Mouse (Mus musculus) monocyte, adult 2 months (primary cell): ENCODE measurements around the gene Nxt1.

Experiments
- DNase-seq, 2 experiments: peaks; one replicate each; pipeline ENCODE4 v3.0.0; 2022; ENCODE audit warnings: low spot score in 2 of 2, low read depth in 1 of 2

Gene Nxt1

DNA sequence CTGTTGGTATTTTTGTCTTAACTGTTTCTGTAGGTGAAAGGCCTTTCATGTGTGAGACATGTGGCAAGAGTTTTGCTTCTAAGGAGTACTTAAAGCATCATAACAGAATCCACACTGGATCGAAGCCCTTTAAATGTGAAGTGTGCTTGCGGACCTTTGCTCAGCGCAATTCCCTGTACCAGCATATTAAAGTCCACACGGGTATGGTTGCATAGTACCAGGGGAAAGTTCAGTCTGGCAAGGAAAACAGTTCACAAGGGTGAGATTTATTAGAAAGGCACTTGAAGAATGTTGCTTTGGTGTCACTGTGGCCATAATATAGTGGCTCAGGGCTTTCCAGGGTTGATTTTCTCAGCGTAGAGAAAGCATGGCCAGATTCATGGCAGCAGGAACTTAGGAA, 15.6 kb downstream of the Nxt1 start:
- DNase-seq, result no peak

DNA sequence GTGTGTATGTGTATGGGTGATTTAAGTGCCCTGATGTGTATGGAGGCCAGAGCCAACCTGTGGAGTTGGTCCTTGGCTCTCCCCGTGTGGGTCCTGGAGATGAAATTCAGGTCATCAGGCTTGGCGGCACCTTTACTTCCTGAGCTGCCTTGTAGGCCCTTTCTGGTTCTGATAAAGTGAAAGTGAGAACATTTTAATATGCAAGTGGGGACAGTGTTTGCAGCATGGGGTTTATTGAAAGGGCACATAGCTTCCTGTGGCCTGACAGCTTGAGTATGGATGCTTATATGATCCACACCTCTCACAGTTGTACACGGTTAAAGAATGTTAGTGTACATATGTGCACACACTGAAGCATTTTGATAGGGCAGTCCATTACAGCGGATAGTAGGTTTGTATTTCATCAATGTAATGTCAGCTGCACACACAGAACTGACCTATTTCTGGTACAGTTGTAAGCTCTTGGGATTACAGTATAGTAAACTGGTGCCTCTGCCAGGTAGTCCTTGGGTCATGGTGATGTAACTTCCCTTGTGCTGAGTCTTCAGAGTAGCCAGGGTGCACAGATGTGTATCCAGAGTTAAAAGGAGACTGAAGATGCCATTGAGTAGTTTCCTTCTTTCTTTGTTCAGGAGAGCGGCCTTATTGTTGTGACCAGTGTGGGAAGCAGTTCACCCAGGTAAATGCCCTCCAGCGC, 17.2 kb downstream of the Nxt1 start:
- no peak for DNase-seq

DNA sequence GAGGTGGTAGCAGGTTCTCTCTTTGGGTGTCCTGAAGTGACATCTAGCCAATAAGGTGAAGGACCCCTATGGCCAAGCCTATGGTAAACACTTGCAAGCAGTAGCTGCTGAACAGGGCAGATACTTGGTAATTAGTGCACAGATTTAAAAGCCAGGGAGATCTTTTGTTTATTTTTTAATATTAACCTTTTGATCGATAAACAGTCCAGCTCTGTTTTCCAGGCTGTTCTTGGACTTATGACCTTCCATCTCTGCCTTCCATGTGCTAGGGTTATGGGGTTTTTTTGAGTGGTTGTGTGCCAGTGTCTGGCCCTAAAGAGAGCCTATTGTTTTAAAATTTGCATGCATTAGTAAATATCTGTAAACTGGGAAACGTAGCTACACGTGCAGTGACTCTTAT, 17.9 kb downstream of the Nxt1 start:
- no peak for DNase-seq

DNA sequence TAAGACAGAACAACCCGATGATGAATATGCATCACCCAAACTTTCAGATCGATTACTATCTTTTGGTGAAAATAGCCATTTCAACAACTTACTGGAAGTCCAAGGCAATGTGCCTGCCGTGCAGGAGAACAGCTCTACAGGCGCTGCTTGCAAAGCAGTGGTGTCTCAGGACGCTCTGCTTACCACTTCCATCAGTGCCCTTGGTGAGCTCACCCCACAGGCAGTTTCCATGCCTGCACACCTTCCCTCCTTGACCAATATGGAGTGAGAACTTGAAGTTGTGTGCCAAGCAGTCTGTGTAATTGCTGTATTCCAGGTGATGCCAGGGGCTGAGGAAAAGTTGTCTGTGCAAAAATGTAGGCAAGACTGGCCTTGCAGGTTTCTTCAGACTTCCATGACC, 18.4 kb downstream of the Nxt1 start:
- DNase-seq, result no peak

DNA sequence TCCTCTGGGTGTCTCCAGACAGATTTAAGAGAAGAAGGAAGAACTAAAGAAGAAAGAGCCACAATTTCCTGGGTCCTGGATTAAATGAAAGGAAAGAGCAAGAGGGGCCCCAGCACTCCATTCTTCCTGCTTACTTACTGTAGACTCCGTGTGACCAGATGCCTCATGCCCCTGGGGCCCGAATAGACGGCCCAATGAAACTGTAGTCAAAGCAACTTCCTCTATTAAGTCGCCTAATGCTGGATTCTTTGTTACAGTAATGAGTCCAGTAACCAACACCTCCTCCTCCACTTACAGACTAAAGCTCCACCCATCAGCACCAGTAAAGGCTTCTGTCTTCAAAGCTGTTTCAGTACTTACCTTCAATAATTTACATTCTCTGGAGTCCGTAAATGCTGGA, 26.2 kb downstream of the Nxt1 start:
- DNase-seq, result no peak

DNA sequence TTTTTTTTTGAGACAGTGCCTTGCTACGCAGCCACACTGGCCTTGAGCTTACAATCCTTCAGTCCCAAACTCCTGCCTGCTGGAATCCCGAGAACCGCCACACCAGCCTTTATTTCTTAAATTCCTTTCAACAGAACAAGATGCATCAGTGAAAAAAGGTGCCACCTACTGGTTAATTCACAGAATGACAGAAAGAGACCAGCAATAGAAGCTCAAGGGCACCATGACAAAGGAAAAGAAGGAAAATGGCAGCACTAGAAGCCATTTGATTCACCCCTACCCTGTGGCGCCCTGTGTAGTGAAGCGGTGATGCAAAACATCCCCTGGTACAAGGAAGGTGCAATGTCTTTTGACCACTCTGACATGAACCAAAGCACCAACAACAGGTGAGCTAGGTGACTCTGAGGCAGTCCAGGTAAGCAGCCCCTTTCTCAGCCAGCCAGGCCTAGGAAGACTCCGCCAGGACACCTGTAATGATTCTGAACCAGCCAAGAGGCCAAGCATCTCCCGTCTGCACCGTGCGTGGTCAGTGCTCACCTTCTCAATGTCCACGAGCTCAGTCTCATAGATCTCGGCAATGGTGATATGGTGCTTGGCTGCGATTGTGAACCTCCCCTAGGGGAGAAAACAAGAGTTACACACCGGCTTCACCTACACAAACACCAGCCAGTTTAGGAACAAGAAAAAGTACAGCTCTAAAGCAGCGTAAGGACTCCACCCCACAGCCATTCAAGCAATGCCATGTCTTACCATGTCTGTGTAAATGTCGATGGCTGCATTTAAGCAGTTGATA, 34.2 kb downstream of the Nxt1 start:
- DNase-seq, result no peak

DNA sequence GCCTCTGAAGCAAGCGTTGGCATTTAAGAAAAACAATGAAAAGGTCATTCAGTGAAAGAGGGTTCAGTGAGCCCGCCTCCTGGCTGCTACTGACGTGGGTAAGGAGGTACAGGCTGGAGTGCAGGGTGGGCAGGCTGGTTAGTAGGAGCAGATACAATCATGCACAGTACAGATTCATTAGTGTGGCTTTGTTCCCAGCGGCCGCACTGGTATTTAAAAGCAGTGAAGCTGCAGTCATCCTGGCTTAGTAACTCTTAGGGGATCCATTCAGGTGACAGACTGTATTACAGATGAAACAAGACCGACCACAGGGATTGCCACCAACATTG, 34.8 kb downstream of the Nxt1 start:
- DNase-seq, result no peak

DNA sequence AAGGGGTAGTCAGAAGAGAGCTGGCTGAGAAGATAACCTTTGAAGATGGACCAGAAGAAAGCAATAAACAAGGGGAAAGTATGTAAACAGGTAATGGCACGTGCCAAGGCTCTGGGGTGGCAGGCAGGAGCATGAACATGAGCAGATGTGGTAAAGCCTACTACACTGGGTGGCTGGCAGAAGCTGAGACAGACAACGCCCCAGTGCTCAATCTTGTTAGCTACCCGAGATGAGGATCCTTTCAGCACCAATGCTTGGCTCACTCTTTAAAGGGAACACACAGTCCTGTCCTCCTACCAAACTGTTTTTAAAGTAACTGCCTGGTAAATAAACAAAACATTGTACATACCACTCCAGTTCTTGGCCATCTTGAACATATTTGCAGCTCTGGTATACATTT, 39.9 kb downstream of the Nxt1 start:
- no peak for DNase-seq

DNA sequence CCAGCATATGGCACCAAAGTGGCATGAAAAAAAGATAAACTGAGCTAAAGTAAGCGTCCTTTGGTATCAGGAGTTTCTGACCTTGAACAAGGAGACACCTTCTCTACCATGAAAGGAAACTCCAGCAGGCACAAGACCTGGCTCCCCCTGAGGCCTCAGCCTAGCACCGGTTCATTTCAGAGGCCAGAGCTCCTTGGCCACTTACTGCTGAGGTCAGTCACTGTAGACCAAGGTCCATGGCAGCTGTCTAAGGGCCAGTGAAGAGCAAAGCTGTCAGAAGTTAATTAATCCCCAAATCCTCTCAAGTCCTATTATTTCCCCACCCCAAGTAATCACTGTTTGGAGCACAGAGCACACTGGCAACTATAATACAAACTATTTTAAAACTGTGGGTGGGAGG, 44.7 kb downstream of the Nxt1 start:
- no peak for DNase-seq

DNA sequence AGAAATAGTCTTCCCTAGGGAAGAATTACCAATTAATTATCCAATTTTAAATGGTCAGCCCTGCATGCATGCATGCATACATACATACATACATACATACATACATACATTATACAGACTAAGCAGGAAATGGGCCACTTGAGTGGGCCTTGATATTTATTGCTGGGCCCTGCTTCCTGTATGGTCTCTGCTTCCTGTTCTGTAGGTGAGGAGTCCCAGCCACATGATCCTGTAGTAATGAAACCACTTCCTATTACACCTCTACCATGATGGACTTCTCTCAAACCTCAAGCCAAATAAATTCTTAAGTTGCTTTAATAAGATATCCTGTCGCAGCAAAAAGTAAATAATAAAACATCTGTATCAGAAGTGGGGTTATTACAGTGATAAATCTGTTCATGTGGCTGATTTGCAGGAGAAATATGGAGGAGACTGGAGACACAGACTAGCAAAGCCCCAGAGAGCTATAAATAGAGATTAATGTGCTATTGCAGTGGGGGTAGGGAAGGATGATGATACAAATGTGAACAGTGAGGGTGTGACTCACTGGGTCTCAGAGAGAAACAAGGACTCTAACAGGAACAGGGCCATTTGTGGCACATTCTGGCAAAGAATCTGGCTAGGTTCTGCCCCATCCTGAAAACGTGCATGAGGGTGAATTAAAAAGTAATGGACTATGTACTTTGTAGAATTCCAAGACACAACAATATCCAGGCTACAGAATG, 47.0 kb downstream of the Nxt1 start:
- no peak for DNase-seq
